Mouse (Mus musculus): ENCODE data around the gene Mon1a.

Mon1a gene

GRCm38 (mm10) chr9:107950460-107951355, 62.8 kb downstream of the Mon1a start:
- DNase-seq, result peak; percentile 91 to 95

Measured in cerebellum, adult 18-20 months (tissue).